ENCODE assay signal across 19 mouse cellular contexts in genomic region chr9:59960559-59960958, GRCm38 (mm10). TPM values are rescaled to one million over a fixed set of nuclear protein-coding genes. Genes with fewer than 3 reads are reported as not detected.
"Had no signal": no experiment of that assay in that cellular context is flagged by ENCODE, and none has a peak within 500 bp of the region (broad histone marks: within the 10 kb centered on the region; RNA-seq: fewer than 3 reads in every experiment).

Gene Nr2e3, minus strand, starts transcription at chr9:59960659.

- H3K4me3 ChIP-seq: kidney, embryonic 15.5 days; liver, embryonic 12.5 days; liver, embryonic 15.5 days; lung, embryonic 15.5 days; megakaryocyte, embryonic 14.5 days; midbrain, embryonic 10.5 days; midbrain, embryonic 13.5 days; myocyte; neural tube, embryonic 13.5 days had no signal

- H3K9ac ChIP-seq: kidney, embryonic 15.5 days; liver, embryonic 12.5 days; liver, embryonic 15.5 days; lung, embryonic 15.5 days; midbrain, embryonic 13.5 days; neural tube, embryonic 13.5 days had no signal

- H3K36me3 ChIP-seq: kidney, embryonic 15.5 days; liver, embryonic 12.5 days; liver, embryonic 15.5 days; lung, embryonic 15.5 days; midbrain, embryonic 10.5 days; midbrain, embryonic 13.5 days; neural tube, embryonic 13.5 days had no signal

- H3K9me3 ChIP-seq: kidney, embryonic 15.5 days; liver, embryonic 12.5 days; liver, embryonic 15.5 days; lung, embryonic 15.5 days; megakaryocyte, embryonic 14.5 days; midbrain, embryonic 10.5 days; midbrain, embryonic 13.5 days; neural tube, embryonic 13.5 days had no signal

- H3K4me1 ChIP-seq: liver, embryonic 12.5 days; liver, embryonic 15.5 days had no signal

- H3K27me3 ChIP-seq: kidney, embryonic 15.5 days; lung, embryonic 15.5 days; midbrain, embryonic 13.5 days; neural tube, embryonic 13.5 days had no signal

- ATAC-seq: liver, embryonic 12.5 days; midbrain, embryonic 13.5 days; midbrain, embryonic 16.5 days had no signal

- H3K27ac ChIP-seq: kidney, embryonic 15.5 days; liver, embryonic 12.5 days; liver, embryonic 15.5 days; lung, embryonic 15.5 days; midbrain, embryonic 10.5 days; midbrain, embryonic 13.5 days; neural tube, embryonic 13.5 days had no signal

- H3K4me2 ChIP-seq: kidney, embryonic 15.5 days; liver, embryonic 12.5 days; liver, embryonic 15.5 days; lung, embryonic 15.5 days; midbrain, embryonic 13.5 days; neural tube, embryonic 13.5 days had no signal

- DNase-seq: kidney, adult 2 months; kidney, postnatal 10 days; kidney, postnatal 36 days; liver; lung, adult 18-20 months; lung, postnatal 10 days; lung, postnatal 36 days; thymus, postnatal 25 days had no signal

RNA-seq across cellular contexts. Expression of gene Nr2e3, which starts in this region (rescaled TPM):
- polyA plus RNA-seq: kidney, embryonic 15.5 days; liver, embryonic 12.5 days; liver, embryonic 15.5 days; lung, embryonic 15.5 days; midbrain, embryonic 10.5 days; midbrain, embryonic 13.5 days; midbrain, embryonic 16.5 days; myocyte; spleen, adult 2 months had no signal
